Mouse (Mus musculus): ENCODE data around the gene Mgat5. TPM values are rescaled to one million over a fixed set of nuclear protein-coding genes. Genes with fewer than 3 reads are reported as not detected.

The Mgat5 gene
- polyA plus RNA-seq, 1 experiment from 2014 or later: 13.8 TPM

DNA sequence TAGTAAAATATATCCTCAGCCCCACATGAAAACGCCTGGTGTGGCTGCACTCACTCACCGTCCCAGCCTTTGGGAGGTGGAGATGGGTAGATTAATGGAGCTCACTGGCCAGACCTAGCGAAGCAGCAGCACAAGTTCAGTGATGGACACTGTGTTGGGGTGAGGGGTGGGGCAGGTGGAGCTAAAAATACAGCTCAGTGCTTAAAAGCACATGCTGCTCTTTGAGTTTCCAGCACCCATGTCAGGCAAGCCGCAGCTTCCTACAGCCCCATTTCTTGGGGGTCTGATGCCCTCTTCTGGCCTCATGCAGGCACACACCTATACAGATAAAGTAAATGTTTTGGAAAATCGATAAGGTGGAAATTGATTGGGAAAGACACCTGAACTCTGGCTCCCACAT, 204.7 kb downstream of the Mgat5 start:
- no peaks in the 10 kb centered on the region for H3K9me3 ChIP-seq
- H3K36me3 ChIP-seq: peaks cover 9% of the 10 kb centered on the region
- peak overlapping the region; percentile 35; the same call in 1 of the 2 replicates for H3K27ac ChIP-seq
- no peak overlapping the region for H3K4me2 ChIP-seq (replicated peaks)
- no peak overlapping the region for H3K9ac ChIP-seq (replicated peaks)
- H3K27me3 ChIP-seq: no peaks in the 10 kb centered on the region
- no peak overlapping the region for H3K4me3 ChIP-seq (replicated peaks)
- ATAC-seq: peak; percentile 31; the same call in 1 of the 2 replicates
- H3K4me1 ChIP-seq (replicated peaks): peaks cover 10% of the 10 kb centered on the region; the same call in 1 of the 2 replicates
- WGBS: 33% methylated on average over 5 of the region's 5 CpGs

- Histone ChIP-seq H3K9ac (replicated peaks) (no peak overlapping the region), H3K27me3 (no peaks in the 10 kb centered on the region), H3K4me2 (replicated peaks) (no peak overlapping the region), H3K9me3 (no peaks in the 10 kb centered on the region), H3K4me3 (replicated peaks) (no peak overlapping the region), H3K4me1 (replicated peaks) (peaks cover 12% of the 10 kb centered on the region; the same call in 1 of the 2 replicates), H3K27ac (no peak overlapping the region), H3K36me3 (peaks cover 21% of the 10 kb centered on the region)
- WGBS: 45% methylated on average over 7 of the region's 7 CpGs
- 0 out of 2 replicates have a peak, but pooled peaks have one; percentile 40 for ATAC-seq
Measured at GRCm38 (mm10) chr1:127414500-127414899, 209.7 kb downstream of the Mgat5 start.

DNA sequence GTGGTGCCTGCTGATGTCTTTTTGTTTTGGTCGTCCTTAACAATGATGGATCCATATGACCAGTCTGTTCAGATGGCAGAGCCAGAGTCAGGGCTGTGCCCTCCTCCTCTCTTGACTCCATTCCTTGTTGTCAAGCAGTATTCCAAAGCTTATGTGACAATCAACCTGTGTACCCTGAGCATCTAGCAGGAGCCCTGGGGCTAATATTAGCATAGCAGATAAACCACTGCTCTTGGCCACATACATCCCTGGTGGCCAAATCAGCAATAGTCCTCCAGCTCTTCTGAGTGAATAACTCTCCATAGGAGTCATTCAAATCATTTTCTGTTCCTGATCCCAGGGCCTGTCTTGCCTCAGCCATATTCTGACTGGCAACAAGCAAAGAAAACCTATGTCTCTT, 211.1 kb downstream of the Mgat5 start:
- H3K27ac ChIP-seq: no peak overlapping the region
- no peak overlapping the region for H3K4me2 ChIP-seq (replicated peaks)
- peaks cover 21% of the 10 kb centered on the region for H3K36me3 ChIP-seq
- peaks cover 25% of the 10 kb centered on the region for H3K4me1 ChIP-seq (replicated peaks)
- H3K4me3 ChIP-seq (replicated peaks): no peak overlapping the region
- 92% methylated on average over 1 of the region's 1 CpGs for WGBS
- no peak for ATAC-seq
- no peaks in the 10 kb centered on the region for H3K9me3 ChIP-seq
- H3K9ac ChIP-seq (replicated peaks): no peak overlapping the region
- no peaks in the 10 kb centered on the region for H3K27me3 ChIP-seq

DNA sequence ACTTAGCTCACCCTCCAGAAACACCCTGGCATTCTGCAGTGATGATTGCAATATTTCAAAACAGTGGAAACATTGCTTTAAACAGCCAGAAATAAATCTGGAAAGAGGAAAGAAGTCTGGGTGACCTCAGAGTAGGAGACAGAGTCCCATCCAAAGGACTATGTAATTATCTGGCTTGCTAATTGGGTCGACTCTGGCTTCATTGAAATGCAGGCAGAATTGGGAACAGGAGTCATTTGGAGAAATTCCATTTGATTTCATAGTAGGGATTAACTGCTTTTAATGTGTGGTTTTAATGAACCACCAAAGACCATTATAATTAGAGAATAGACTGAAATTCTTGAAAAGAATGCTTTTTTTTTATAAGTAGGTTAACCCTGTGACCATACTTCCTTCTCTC, 212.2 kb downstream of the Mgat5 start:
- H3K4me3 ChIP-seq (replicated peaks): no peak overlapping the region
- H3K27ac ChIP-seq: no peak overlapping the region
- H3K4me1 ChIP-seq (replicated peaks): peaks cover 22% of the 10 kb centered on the region
- peaks cover 21% of the 10 kb centered on the region for H3K36me3 ChIP-seq
- H3K9me3 ChIP-seq: no peaks in the 10 kb centered on the region
- ATAC-seq: no peak
- no peak overlapping the region for H3K9ac ChIP-seq (replicated peaks)
- H3K27me3 ChIP-seq: no peaks in the 10 kb centered on the region
- whole genome bisulfite sequencing: 76% methylated on average over 1 of the region's 1 CpGs
- H3K4me2 ChIP-seq (replicated peaks): no peak overlapping the region

DNA sequence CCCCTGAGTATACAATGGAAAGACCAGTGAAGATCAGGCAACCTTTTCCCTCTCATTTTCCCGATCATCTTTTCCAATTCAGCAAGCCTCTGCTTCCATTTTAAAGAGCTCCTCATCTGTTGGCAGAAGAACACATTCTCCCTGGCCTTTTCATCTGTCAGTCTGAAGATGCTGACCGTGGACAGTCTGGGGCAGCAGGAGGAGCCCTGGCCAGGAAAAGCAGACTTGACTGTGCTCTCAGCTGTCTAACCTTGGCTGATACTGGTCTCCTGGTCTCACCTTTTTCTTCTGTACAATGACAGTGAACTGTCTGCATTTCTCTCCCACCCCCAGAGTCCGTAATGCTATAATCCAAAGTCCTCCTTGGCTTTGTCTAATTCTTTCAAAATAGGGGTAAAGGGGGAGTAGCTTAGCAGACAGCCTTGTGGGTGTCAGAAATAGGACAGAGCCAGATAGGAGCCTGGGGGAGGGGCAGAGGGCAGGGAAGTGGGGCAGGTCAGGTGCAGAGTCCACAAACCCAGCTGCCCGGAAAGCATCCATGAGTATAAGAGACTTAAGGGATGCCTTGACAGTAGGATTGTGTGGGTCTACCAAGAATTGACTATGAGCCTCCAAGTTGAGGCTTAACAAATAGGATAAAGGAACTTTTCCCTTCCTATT, 214.2 kb downstream of the Mgat5 start:
- Histone ChIP-seq H3K4me3 (replicated peaks) (no peak overlapping the region), H3K4me1 (replicated peaks) (peaks cover 22% of the 10 kb centered on the region), H3K36me3 (peaks cover 12% of the 10 kb centered on the region; the same call in 1 of the 2 replicates), H3K9me3 (no peaks in the 10 kb centered on the region), H3K9ac (replicated peaks) (no peak overlapping the region), H3K27me3 (no peaks in the 10 kb centered on the region), H3K4me2 (replicated peaks) (no peak overlapping the region), H3K27ac (no peak overlapping the region)
- ATAC-seq: no peak
- 81% methylated on average over 4 of the region's 4 CpGs for WGBS

- no peaks in the 10 kb centered on the region for H3K27me3 ChIP-seq
- no peak for ATAC-seq
- H3K36me3 ChIP-seq: peaks cover 12% of the 10 kb centered on the region; the same call in 1 of the 2 replicates
- H3K9me3 ChIP-seq: no peaks in the 10 kb centered on the region
- no peak overlapping the region for H3K9ac ChIP-seq (replicated peaks)
- peaks cover 26% of the 10 kb centered on the region for H3K4me1 ChIP-seq (replicated peaks)
- WGBS: 49% methylated on average over 7 of the region's 7 CpGs
- H3K27ac ChIP-seq: no peak overlapping the region
- H3K4me3 ChIP-seq (replicated peaks): no peak overlapping the region
- H3K4me2 ChIP-seq (replicated peaks): no peak overlapping the region
Measured at GRCm38 (mm10) chr1:127419581-127419980, 214.8 kb downstream of the Mgat5 start.

DNA sequence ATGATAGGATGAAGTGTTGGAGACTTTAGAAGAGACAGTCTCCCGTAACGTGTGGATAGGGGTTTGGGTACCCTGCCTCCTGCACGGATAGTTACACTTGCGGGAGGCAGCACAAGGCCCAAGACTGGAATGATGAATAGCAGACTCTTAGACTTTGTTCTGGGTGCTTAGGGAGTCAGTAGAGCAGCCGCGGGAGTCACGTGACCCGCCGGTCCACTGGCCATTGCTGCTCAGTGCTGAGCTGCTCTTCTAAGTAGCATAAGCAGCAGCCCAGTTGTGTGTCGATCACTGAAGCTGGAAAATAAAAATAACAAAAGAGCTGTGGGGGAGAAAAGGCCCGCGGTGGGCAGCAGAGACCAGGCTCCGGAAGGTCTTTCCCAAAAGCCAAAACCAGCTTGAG, 215.6 kb downstream of the Mgat5 start:
- no peak overlapping the region for H3K4me3 ChIP-seq (replicated peaks)
- H3K4me1 ChIP-seq (replicated peaks): peaks cover 34% of the 10 kb centered on the region
- no peaks in the 10 kb centered on the region for H3K9me3 ChIP-seq
- 0 out of 2 replicates have a peak overlapping the region, but pooled peaks have one; percentile 4 for H3K4me2 ChIP-seq (replicated peaks)
- no peak overlapping the region for H3K27ac ChIP-seq
- peaks cover 11% of the 10 kb centered on the region; the same call in 1 of the 2 replicates for H3K36me3 ChIP-seq
- no peaks in the 10 kb centered on the region for H3K27me3 ChIP-seq
- ATAC-seq: 0 out of 2 replicates have a peak, but pooled peaks have one; percentile 28
- WGBS: 33% methylated on average over 13 of the region's 13 CpGs
- H3K9ac ChIP-seq (replicated peaks): no peak overlapping the region

DNA sequence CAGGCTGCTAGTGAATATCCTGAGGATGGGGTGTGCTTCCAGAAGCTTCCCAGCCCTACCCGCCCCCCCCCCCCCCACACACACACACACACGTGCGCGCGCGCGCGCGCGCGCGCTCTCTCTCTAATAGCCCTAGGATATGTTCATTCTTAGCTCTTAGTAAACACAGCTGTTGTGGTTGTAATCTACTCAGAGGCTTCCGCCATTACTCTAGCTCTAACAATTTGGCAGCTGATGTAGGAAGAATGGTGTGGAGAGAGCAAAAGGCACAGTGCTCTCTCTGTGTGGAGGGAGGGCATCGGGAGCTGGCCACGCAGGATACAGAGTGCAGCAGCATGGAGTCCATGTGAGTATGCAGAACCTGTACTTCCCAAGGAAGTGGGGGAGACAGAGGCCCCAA, 216.0 kb downstream of the Mgat5 start:
- no peaks in the 10 kb centered on the region for H3K9me3 ChIP-seq
- H3K27ac ChIP-seq: no peak overlapping the region
- H3K9ac ChIP-seq (replicated peaks): no peak overlapping the region
- H3K4me3 ChIP-seq (replicated peaks): no peak overlapping the region
- H3K4me2 ChIP-seq (replicated peaks): 0 out of 2 replicates have a peak overlapping the region, but pooled peaks have one; percentile 4
- peaks cover 38% of the 10 kb centered on the region for H3K4me1 ChIP-seq (replicated peaks)
- ATAC-seq: peak; percentile 43; the same call in 1 of the 2 replicates
- H3K27me3 ChIP-seq: no peaks in the 10 kb centered on the region
- WGBS: 74% methylated on average over 15 of the region's 15 CpGs
- H3K36me3 ChIP-seq: peaks cover 6% of the 10 kb centered on the region; the same call in 1 of the 2 replicates

- Histone ChIP-seq H3K27me3 (no peaks in the 10 kb centered on the region), H3K4me1 (replicated peaks) (peaks cover 39% of the 10 kb centered on the region), H3K4me3 (replicated peaks) (no peak overlapping the region), H3K36me3 (peaks cover 3% of the 10 kb centered on the region; the same call in 1 of the 2 replicates), H3K9me3 (no peaks in the 10 kb centered on the region), H3K27ac (no peak overlapping the region), H3K4me2 (replicated peaks) (no peak overlapping the region), H3K9ac (replicated peaks) (no peak overlapping the region)
- WGBS: 69% methylated on average over 4 of the region's 4 CpGs
- ATAC-seq: no peak
Measured at GRCm38 (mm10) chr1:127422565-127422964, 217.8 kb downstream of the Mgat5 start.

GRCm38 (mm10) chr1:127425021-127425532, 220.3 kb downstream of the Mgat5 start:
- 53% methylated on average over 6 of the region's 6 CpGs for WGBS
- Histone ChIP-seq H3K36me3 (no peaks in the 10 kb centered on the region), H3K4me1 (replicated peaks) (peaks cover 27% of the 10 kb centered on the region), H3K9ac (replicated peaks) (no peak overlapping the region), H3K9me3 (no peaks in the 10 kb centered on the region), H3K4me2 (replicated peaks) (no peak overlapping the region), H3K27me3 (no peaks in the 10 kb centered on the region), H3K27ac (peak overlapping the region; percentile 12; the same call in 1 of the 2 replicates), H3K4me3 (replicated peaks) (no peak overlapping the region)
- peak; percentile 77; the same call in 1 of the 2 replicates for ATAC-seq

GRCm38 (mm10) chr1:127430290-127430689, 225.5 kb downstream of the Mgat5 start:
- no peak for ATAC-seq
- WGBS: 84% methylated on average over 7 of the region's 7 CpGs
- H3K9me3 ChIP-seq: no peaks in the 10 kb centered on the region

DNA sequence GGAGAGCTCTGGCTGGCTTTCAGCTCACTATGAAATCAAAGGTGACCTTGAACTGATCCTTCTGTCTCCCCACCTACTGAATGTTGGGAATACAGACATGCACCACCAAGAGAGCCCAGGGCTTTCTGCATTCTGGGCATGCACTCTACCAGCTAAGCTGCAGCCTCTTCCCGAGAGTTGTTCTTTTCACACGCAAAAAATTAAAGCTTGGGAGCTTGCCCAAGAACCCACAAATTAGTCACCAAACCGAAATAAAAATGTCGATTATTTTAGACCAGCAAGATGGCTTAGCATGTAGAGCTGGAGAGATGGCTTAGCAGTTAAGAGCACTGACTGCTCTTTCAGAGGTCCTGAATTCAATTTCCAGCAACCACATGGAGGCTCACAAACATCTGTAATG, 230.0 kb downstream of the Mgat5 start:
- peaks cover 7% of the 10 kb centered on the region; the same call in 1 of the 2 replicates for H3K4me1 ChIP-seq (replicated peaks)
- no peak overlapping the region for H3K4me3 ChIP-seq (replicated peaks)
- no peaks in the 10 kb centered on the region for H3K36me3 ChIP-seq
- ATAC-seq: no peak
- no peak overlapping the region for H3K4me2 ChIP-seq (replicated peaks)
- no peak overlapping the region for H3K27ac ChIP-seq
- WGBS: 84% methylated on average over 4 of the region's 4 CpGs
- no peaks in the 10 kb centered on the region for H3K9me3 ChIP-seq
- no peaks in the 10 kb centered on the region for H3K27me3 ChIP-seq
- H3K9ac ChIP-seq (replicated peaks): no peak overlapping the region

More at GRCm38 (mm10) chr1:127430290-127430689, 225.5 kb downstream of the Mgat5 start:
- Histone ChIP-seq H3K4me1 (replicated peaks) (peaks cover 14% of the 10 kb centered on the region), H3K4me3 (replicated peaks) (no peak overlapping the region), H3K4me2 (replicated peaks) (no peak overlapping the region), H3K9ac (replicated peaks) (no peak overlapping the region), H3K27ac (no peak overlapping the region), H3K27me3 (no peaks in the 10 kb centered on the region), H3K36me3 (no peaks in the 10 kb centered on the region)

Data from midbrain, embryonic 13.5 days (tissue).